Mouse (Mus musculus) small intestine, adult 2 months (tissue): Measurements from ENCODE around the gene Gm45713.

Experiments
- CTCF ChIP-seq: fragments of 200-500 bp; IDR thresholded peaks from 2 replicates; pipeline ENCODE4 v1.5.1; 2012; ENCODE audit warnings: low read depth, mild to moderate bottlenecking, control low read depth, inconsistent platforms, low read length, moderate library complexity, mixed read lengths; ENCODE audit not compliant: insufficient replicate concordance, insufficient read length; ENCODE audit errors: extremely low read depth
- POLR2A ChIP-seq: fragments of 200-500 bp; IDR thresholded peaks from 2 replicates; pipeline ENCODE4 v1.6.1; 2012; ENCODE audit warnings: low read depth, mild to moderate bottlenecking, control low read depth, inconsistent platforms, low read length, moderate library complexity

DNA sequence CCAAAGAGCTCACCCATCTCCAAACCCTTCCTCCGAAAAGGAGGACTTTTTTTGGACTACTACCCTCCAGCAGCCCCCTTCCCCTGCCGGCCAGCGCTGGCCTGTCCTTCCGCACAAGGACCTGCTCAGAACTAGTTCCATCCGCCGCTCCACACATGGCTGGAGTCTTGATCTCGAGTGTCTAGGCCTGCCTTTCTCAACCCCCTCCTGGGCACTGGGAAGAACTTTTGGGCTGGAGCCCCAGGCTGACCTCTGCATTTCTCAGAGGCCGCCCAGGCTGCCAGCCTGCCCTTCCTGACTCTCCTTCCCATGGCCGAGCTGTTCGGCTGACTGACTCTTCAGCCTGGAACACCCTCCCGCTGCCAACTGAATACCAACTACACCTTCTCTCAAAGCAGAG lies 46.6 kb upstream of the Gm45713 start:
- TF ChIP-seq CTCF = no peak
- no peak for TF ChIP-seq POLR2A
